32 mouse cellular contexts compared by ENCODE assay signal in genomic region chr17:5025400-5025799, GRCm38 (mm10).
"Had no signal": no experiment of that assay in that cellular context is flagged by ENCODE, and none has a peak within 500 bp of the region (broad histone marks: within the 10 kb centered on the region; RNA-seq: fewer than 3 reads in every experiment).

No protein-coding gene starts in this region.

- ATAC-seq: liver, embryonic 12.5 days; liver, postnatal 0 days; lung, postnatal 0 days; midbrain, embryonic 13.5 days; midbrain, embryonic 15.5 days; midbrain, embryonic 16.5 days had no signal

- H3K4me3 ChIP-seq: limb, embryonic 10.5 days; limb, embryonic 12.5 days; limb, embryonic 13.5 days; limb, embryonic 15.5 days; liver, embryonic 12.5 days; liver, embryonic 13.5 days; liver, embryonic 15.5 days; lung, embryonic 15.5 days; midbrain, embryonic 10.5 days; midbrain, embryonic 12.5 days; midbrain, embryonic 13.5 days; midbrain, embryonic 15.5 days; myocyte; neural tube, embryonic 12.5 days had no signal

- H3K9me3 ChIP-seq: limb, embryonic 10.5 days; limb, embryonic 12.5 days; limb, embryonic 13.5 days; limb, embryonic 15.5 days; liver, embryonic 12.5 days; liver, embryonic 13.5 days; liver, embryonic 15.5 days; lung, embryonic 15.5 days; megakaryocyte, embryonic 14.5 days; midbrain, embryonic 10.5 days; midbrain, embryonic 12.5 days; midbrain, embryonic 13.5 days; midbrain, embryonic 15.5 days; neural tube, embryonic 12.5 days had no signal

- H3K27ac ChIP-seq: limb, embryonic 10.5 days; limb, embryonic 12.5 days; limb, embryonic 13.5 days; limb, embryonic 15.5 days; liver, embryonic 12.5 days; liver, embryonic 13.5 days; liver, embryonic 14.5 days; liver, embryonic 15.5 days; lung, embryonic 15.5 days; macrophage; midbrain, embryonic 10.5 days; midbrain, embryonic 12.5 days; midbrain, embryonic 13.5 days; midbrain, embryonic 15.5 days; neural tube, embryonic 12.5 days had no signal

- DNase-seq: left cerebral cortex, postnatal 4 days; liver; liver, embryonic 13.5 days; liver, postnatal 0 days; lung, adult 18-20 months; lung, adult 2 months; lung, embryonic 14.5 days; lung, postnatal 10 days; lung, postnatal 14 days; lung, postnatal 36 days; lung, postnatal 4 days; midbrain, embryonic 14.5 days had no signal

- H3K9ac ChIP-seq: limb, embryonic 12.5 days; limb, embryonic 13.5 days; limb, embryonic 15.5 days; liver, embryonic 12.5 days; liver, embryonic 13.5 days; liver, embryonic 14.5 days; liver, embryonic 15.5 days; liver, postnatal 0 days; lung, embryonic 14.5 days; lung, embryonic 15.5 days; midbrain, embryonic 12.5 days; midbrain, embryonic 13.5 days; midbrain, embryonic 15.5 days; neural tube, embryonic 12.5 days had no signal

- H3K4me2 ChIP-seq: limb, embryonic 12.5 days; limb, embryonic 13.5 days; limb, embryonic 15.5 days; liver, embryonic 11.5 days; liver, embryonic 12.5 days; liver, embryonic 13.5 days; liver, embryonic 15.5 days; lung, embryonic 14.5 days; lung, embryonic 15.5 days; midbrain, embryonic 11.5 days; midbrain, embryonic 12.5 days; midbrain, embryonic 13.5 days; midbrain, embryonic 15.5 days; neural tube, embryonic 12.5 days had no signal

- H3K36me3 ChIP-seq: limb, embryonic 10.5 days; limb, embryonic 12.5 days; limb, embryonic 13.5 days; limb, embryonic 15.5 days; liver, embryonic 12.5 days; liver, embryonic 13.5 days; liver, embryonic 15.5 days; lung, embryonic 15.5 days; midbrain, embryonic 10.5 days; midbrain, embryonic 12.5 days; midbrain, embryonic 13.5 days; midbrain, embryonic 15.5 days; neural tube, embryonic 12.5 days had no signal

- H3K27me3 ChIP-seq: limb, embryonic 12.5 days; limb, embryonic 13.5 days; limb, embryonic 15.5 days; liver, embryonic 12.5 days; liver, embryonic 13.5 days; liver, embryonic 15.5 days; lung, embryonic 15.5 days; megakaryocyte, embryonic 14.5 days; midbrain, embryonic 12.5 days; midbrain, embryonic 13.5 days; midbrain, embryonic 15.5 days; neural tube, embryonic 12.5 days had no signal
